Mouse (Mus musculus): ENCODE data around the gene Styxl1.

DNA sequence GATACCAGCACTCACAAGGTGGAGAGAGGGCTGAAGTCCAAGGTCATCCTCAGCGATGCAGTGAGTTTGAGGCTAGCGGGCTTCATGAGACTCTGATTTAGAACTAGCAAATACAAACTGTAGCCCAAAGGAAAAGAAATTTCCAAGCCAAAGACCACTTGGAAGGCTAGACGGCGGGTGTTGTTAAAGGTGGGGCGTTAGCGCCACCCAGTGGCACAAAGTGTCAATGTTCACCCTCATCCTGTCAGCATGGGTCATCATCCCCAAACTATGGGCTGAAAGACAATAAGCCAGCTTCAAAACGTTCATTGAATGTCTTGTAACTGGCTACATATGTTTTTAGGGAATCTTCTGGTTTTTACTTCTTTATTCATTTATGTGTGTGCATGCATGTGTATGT lies 14.7 kb downstream of the Styxl1 start:
- TF ChIP-seq CTCF (IDR thresholded peaks at IDR 0.05; ENCODE audit: low read depth) (peak; percentile 86), EP300 (IDR thresholded peaks at IDR 0.05; ENCODE audit: low read depth) (no peak)

All from heart, postnatal 0 days (tissue).